Comparison of ENCODE assay signal across 9 mouse cellular contexts in the genomic region with DNA sequence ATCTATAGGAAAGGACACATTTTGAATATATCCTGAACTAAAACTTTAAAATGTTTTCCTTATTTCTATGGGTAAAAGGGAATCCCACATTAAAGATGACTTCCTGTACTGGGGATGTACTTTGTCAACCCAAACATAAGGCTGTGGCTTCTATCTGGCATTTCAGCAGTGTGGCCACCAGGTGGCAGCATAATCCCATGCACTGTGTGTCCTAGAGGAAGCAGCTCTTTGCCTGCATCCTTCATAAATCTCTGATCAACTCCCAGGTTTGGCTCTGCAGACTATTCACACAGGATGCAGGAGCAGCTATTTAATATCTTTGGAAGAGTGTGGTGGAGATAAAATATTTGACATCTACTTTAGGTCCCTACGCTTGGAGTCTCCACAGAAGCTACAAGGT. TPM values are rescaled to one million over a fixed set of nuclear protein-coding genes. Genes with fewer than 3 reads are reported as not detected.
DNase-seq lines count a peak whose midpoint lies in the region; ATAC-seq lines count a peak whose summit lies in the region.
"Had no signal": no experiment of that assay in that cellular context is flagged by ENCODE, and none has a peak within 500 bp of the region (broad histone marks: within the 10 kb centered on the region; RNA-seq: fewer than 3 reads in every experiment).

No protein-coding gene starts in this region.

- H3K4me3 ChIP-seq in liver, embryonic 11.5 days (ENCODE audit: low read depth, low read length), result no peak overlapping the region
- no peak overlapping the region for H3K4me3 ChIP-seq in neural tube, embryonic 14.5 days (ENCODE audit: low read depth, low read length)
- H3K4me3 ChIP-seq: embryonic facial prominence, embryonic 15.5 days had no signal

- H3K4me1 ChIP-seq in liver, embryonic 11.5 days (replicated peaks; ENCODE audit: control insufficient read depth, insufficient read depth, low read length), result no peaks in the 10 kb centered on the region
- no peaks in the 10 kb centered on the region for H3K4me1 ChIP-seq in neural tube, embryonic 14.5 days (ENCODE audit: control insufficient read depth, insufficient read depth, low read length)
- H3K4me1 ChIP-seq: embryonic facial prominence, embryonic 15.5 days had no signal

- WGBS in liver, embryonic 11.5 days, result 85% methylated on average over 1 of the region's 1 CpGs
- WGBS in neural tube, embryonic 14.5 days, result 95% methylated on average over 1 of the region's 1 CpGs

- no peaks in the 10 kb centered on the region for H3K36me3 ChIP-seq in liver, embryonic 11.5 days (ENCODE audit: control insufficient read depth, insufficient read depth, low read length)
- H3K36me3 ChIP-seq in neural tube, embryonic 14.5 days (ENCODE audit: control insufficient read depth, insufficient read depth, low read length), result no peaks in the 10 kb centered on the region
- H3K36me3 ChIP-seq: embryonic facial prominence, embryonic 15.5 days had no signal

- no peak overlapping the region for H3K4me2 ChIP-seq in liver, embryonic 11.5 days
- no peak overlapping the region for H3K4me2 ChIP-seq in neural tube, embryonic 14.5 days (ENCODE audit: low read depth, low read length)
- H3K4me2 ChIP-seq: embryonic facial prominence, embryonic 15.5 days had no signal

- DNase-seq in A20 (ENCODE audit: low read depth, low spot score), result peak; percentile 6
- DNase-seq in adrenal gland, postnatal 10 days, result peak; percentile 78
- peak; percentile 79 for DNase-seq in embryo, embryonic 10.5 days (ENCODE audit: low spot score)
- peak; percentile 31 to 39 for DNase-seq in gastrocnemius, postnatal 4 days (ENCODE audit: low spot score in 2 of 2)
- DNase-seq in kidney, postnatal 10 days, result peak; percentile 79
- DNase-seq in liver, embryonic 11.5 days (ENCODE audit: low spot score), result peak; percentile 38
- peak; percentile 27 for DNase-seq in thymus, postnatal 14 days

- H3K9ac ChIP-seq in liver, embryonic 11.5 days (ENCODE audit: low read depth, low read length), result no peak overlapping the region
- H3K9ac ChIP-seq in neural tube, embryonic 14.5 days (replicated peaks; ENCODE audit: low read depth, low read length), result no peak overlapping the region
- H3K9ac ChIP-seq: embryonic facial prominence, embryonic 15.5 days had no signal

- no peak for ATAC-seq in liver, embryonic 11.5 days (replicated peaks; ENCODE audit: low FRiP score)
- ATAC-seq in neural tube, embryonic 14.5 days (ENCODE audit: low read depth), result peak; percentile 87; the same call in 1 of the 2 replicates

- no peaks in the 10 kb centered on the region for H3K27me3 ChIP-seq in liver, embryonic 11.5 days (replicated peaks; ENCODE audit: control insufficient read depth, insufficient read depth, low read length)
- no peaks in the 10 kb centered on the region for H3K27me3 ChIP-seq in neural tube, embryonic 14.5 days (ENCODE audit: control insufficient read depth, insufficient read depth, low read length)
- H3K27me3 ChIP-seq: embryonic facial prominence, embryonic 15.5 days had no signal

- no peaks in the 10 kb centered on the region for H3K9me3 ChIP-seq in liver, embryonic 11.5 days (ENCODE audit: control insufficient read depth, low read length)
- no peaks in the 10 kb centered on the region for H3K9me3 ChIP-seq in neural tube, embryonic 14.5 days (ENCODE audit: control insufficient read depth, low read length)
- H3K9me3 ChIP-seq: embryonic facial prominence, embryonic 15.5 days had no signal

- H3K27ac ChIP-seq in liver, embryonic 11.5 days (ENCODE audit: low read depth, low read length), result no peak overlapping the region
- no peak overlapping the region for H3K27ac ChIP-seq in neural tube, embryonic 14.5 days (ENCODE audit: low read depth, low read length)
- H3K27ac ChIP-seq: embryonic facial prominence, embryonic 15.5 days had no signal

RNA-seq across cellular contexts. Expression of gene Bmp15, which starts 59.1 kb away (rescaled TPM):
- total RNA-seq in adrenal gland, postnatal 10 days (2021), result under 1 TPM; 0.12 to 0.15 TPM
- total RNA-seq in gastrocnemius, postnatal 4 days (2021), result under 1 TPM; 0.10 to 0.12 TPM
- polyA plus RNA-seq in liver, embryonic 11.5 days (2014; fragmentation: Nextera tagmentation; extraction: Ambion mirVana), result not detected in 2 replicates
- 0.08 and 0.12 TPM in 2 replicates for polyA plus RNA-seq in neural tube, embryonic 14.5 days (2014; fragmentation: Nextera tagmentation; extraction: Ambion mirVana)

Comparison
In these comparisons a context has a peak if more than half of its experiments do, and no peak if none do; other contexts are left out.
1. DNase-seq: peak in every context shown above with its lines; median percentile 79 in embryo, embryonic 10.5 days; 79 in kidney, postnatal 10 days; 78 in adrenal gland, postnatal 10 days; 38 in liver, embryonic 11.5 days; 35 in gastrocnemius, postnatal 4 days; 27 in thymus, postnatal 14 days; 6 in A20.